Mouse (Mus musculus) midbrain, embryonic 14.5 days (tissue): ENCODE measurements around the gene Fbxl12. TPM values are rescaled to one million over a fixed set of nuclear protein-coding genes. Genes with fewer than 3 reads are reported as not detected.
"Not testable (repeated sequence)": the region's sequence is repeated elsewhere in the genome, so short reads cannot be mapped to it uniquely, and the experiment has no call there.

Source experiments
- ATAC-seq: fragments of 200-750 bp; cut with Nextera tagmentation; 2 replicates; pipeline ENCODE4 v1.8.0; 2017; ENCODE audit warnings: moderate number of reproducible peaks, moderate library complexity; ENCODE audit not compliant: low FRiP score, low TSS enrichment
- DNase-seq: peaks from one replicate; pipeline ENCODE4 v3.0.0-alpha.2; 2015
- H3K27ac ChIP-seq: fragments of 300-500 bp; sonication (generic); replicated peaks from 2 replicates; pipeline ENCODE4 v1.5.1; 2014; ENCODE audit warnings: mild to moderate bottlenecking, low read depth, low read length, moderate library complexity
- H3K27me3 ChIP-seq: fragments of 300-500 bp; sonication (generic); 2 replicates; pipeline ENCODE4 v1.6.1; 2014; ENCODE audit warnings: low read length, control low read depth, mixed read lengths; ENCODE audit not compliant: control insufficient read depth, insufficient read depth
- H3K36me3 ChIP-seq: fragments of 300-500 bp; sonication (generic); 2 replicates; pipeline ENCODE4 v1.6.1; 2014; ENCODE audit warnings: low read length, control low read depth; ENCODE audit not compliant: control insufficient read depth, insufficient read depth
- H3K4me1 ChIP-seq: fragments of 300-500 bp; sonication (generic); 2 replicates; pipeline ENCODE4 v1.6.1; 2014; ENCODE audit warnings: mild to moderate bottlenecking, antibody characterized with exemption, low read length, control low read depth; ENCODE audit not compliant: control insufficient read depth, insufficient read depth
- H3K4me2 ChIP-seq: fragments of 300-500 bp; sonication (generic); 2 replicates; pipeline ENCODE4 v1.6.1; 2014; ENCODE audit warnings: mild to moderate bottlenecking, low read length, moderate library complexity
- H3K4me3 ChIP-seq: fragments of 300-500 bp; sonication (generic); replicated peaks from 2 replicates; pipeline ENCODE4 v1.5.1; 2014; ENCODE audit warnings: low read depth, low read length
- H3K9ac ChIP-seq: fragments of 300-500 bp; sonication (generic); replicated peaks from 2 replicates; pipeline ENCODE4 v1.6.1; 2014; ENCODE audit warnings: mild to moderate bottlenecking, low read length, moderate library complexity
- H3K9me3 ChIP-seq: fragments of 300-500 bp; sonication (generic); 2 replicates; pipeline ENCODE4 v1.6.1; 2016; ENCODE audit warnings: low read length, control low read depth, mixed read lengths; ENCODE audit not compliant: control insufficient read depth
- WGBS: fragments of 180-500 bp; shearing (Covaris S2); extraction: QIAGEN DNeasy Blood & Tissue Kit; methylation state at CpG from one replicate; pipeline ENCODE4 v1.1.7; 2014; 5-methylcytosine and 5-hydroxymethylcytosine counted together
- polyA plus RNA-seq: library from polyadenylated mRNA; unstranded; fragments of >200 nt; fragmentation: Nextera tagmentation; extraction: Ambion mirVana; gene quantifications from 2 replicates; pipeline ENCODE4 v1.2.1, GENCODE M21; 2014

The Fbxl12 gene
- polyA plus RNA-seq = 12.1 and 20.8 TPM in 2 replicates

DNA sequence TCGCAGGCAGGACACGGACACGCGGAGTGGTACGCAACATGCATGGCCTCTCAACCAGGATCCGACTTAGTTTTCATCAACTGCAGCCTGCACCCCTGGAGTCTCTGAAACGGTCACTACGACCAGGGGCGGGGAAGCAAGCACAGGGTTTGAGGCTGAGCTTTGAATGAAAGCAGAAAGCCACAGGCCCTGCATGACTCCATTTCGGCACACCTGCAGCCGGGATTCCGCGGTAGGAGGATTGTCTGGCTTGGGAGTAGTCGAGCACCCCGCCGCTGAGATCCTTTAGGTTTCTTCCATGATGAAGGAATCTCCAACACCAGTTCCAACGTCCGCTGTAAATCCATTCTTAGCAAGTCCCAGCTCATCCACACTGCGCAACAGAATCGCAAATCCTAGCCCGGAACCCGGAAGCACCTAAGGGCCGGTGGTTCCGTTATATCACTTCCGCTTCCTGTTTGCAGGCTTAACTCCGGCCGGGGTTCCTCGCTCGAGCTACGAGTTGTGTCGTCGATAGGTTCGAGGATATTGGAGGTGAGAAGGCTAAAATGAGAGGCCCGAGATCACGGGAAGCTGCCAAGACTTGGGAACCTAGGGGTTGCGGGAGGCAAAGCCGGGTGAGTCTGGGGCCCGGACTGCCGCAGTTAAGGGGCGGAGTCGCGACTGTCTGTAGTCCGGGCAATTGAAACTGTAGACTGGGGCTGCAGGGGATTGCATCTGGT, at the start of gene Fbxl12:
Gene Fbxl12 (minus strand): TSS at position 408 of the 722 bp plus-strand sequence.
- peak; percentile 36 for ATAC-seq
- DNase-seq = peak; percentile 92
- WGBS = under 1% methylated on average over 43 of the region's 43 CpGs

DNA sequence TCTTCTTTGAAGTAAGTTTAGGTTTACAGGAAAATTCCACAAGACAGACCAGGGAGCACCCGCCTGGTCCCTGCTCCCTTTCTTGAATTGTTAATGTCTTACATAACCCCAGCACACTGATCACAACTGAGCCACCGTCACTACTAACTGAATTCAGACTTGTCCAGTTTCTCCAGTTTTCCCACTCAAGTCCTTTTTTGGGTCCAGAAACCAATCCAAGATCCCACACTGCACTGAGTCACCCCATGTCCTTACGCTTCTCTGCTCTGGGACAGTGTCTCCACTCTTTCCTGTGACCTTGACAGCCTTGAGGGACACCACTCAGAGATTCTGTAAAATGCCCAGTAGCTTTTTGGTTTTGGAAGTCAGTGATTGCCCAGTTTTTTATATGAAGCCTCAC, 48.3 kb upstream of the Fbxl12 start:
- Histone ChIP-seq H3K27ac (no peak overlapping the region), H3K9me3 (no peaks in the 10 kb centered on the region), H3K36me3 (no peaks in the 10 kb centered on the region), H3K9ac (no peak overlapping the region), H3K4me2 (no peak overlapping the region), H3K27me3 (no peaks in the 10 kb centered on the region), H3K4me1 (peaks cover 36% of the 10 kb centered on the region), H3K4me3 (no peak overlapping the region)
- DNase-seq = no peak
- 85% methylated on average over 3 of the region's 3 CpGs for WGBS
- no peak for ATAC-seq

More for the DNA sequence above, at the start of gene Fbxl12:
- Histone ChIP-seq H3K36me3 (peaks cover 37% of the 10 kb centered on the region), H3K4me3 (peak within 1 kb of the TSS; percentile 68), H3K27ac (peak within 1 kb of the TSS; percentile 90), H3K9ac (peak within 1 kb of the TSS; percentile 84), H3K27me3 (no peaks in the 10 kb centered on the region), H3K9me3 (no peaks in the 10 kb centered on the region), H3K4me1 (peaks cover 29% of the 10 kb centered on the region), H3K4me2 (peak within 1 kb of the TSS; percentile 89)

DNA sequence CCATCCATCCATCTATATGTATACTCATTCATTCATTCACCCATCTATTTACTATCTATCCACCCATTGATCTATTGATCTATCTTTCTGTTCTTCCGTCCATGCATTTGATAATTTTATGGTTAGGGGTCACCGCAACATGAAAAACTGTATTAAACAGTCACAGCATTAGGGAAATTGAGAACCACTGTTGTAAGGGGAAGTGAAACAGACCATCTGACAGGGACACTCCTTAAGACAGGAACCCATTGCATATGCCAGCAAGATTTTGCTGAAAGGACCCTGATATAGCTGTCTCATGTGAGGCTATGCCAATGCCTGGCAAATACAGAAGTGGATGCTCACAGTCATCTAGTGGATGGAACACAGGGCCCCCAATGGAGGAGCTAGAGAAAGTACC, 45.9 kb upstream of the Fbxl12 start:
- DNase-seq, H3K9ac ChIP-seq, H3K27me3 ChIP-seq, H3K36me3 ChIP-seq, ATAC-seq, H3K4me3 ChIP-seq, H3K9me3 ChIP-seq, H3K4me2 ChIP-seq: not testable (repeated sequence)
- Histone ChIP-seq H3K4me1 (peaks cover 21% of the 10 kb centered on the region), H3K27ac (peak overlapping the region; percentile 75)
- 82% methylated on average over 2 of the region's 2 CpGs for WGBS

DNA sequence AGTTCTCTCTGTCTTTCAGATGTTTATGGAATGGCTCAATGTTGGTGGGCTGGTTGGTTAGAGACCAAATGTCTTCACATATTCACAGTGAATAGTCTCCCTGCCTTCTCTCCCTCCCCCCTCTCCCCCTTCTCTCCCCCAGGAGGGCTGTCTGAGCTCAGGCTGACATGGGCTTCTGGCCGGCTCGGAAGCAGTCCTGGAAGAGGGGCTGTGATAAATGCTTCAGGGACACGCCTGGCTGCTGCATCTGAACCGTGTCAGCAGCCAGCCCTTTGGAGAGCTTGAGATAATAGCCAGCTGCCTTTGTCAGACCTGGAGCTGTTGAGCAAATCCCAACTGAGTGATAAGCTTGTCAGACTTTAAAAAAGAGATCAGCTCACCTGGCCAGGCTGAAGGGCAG, 45.3 kb upstream of the Fbxl12 start:
- Histone ChIP-seq H3K4me2 (peak overlapping the region; percentile 10; the same call in 1 of the 2 replicates), H3K27ac (peak overlapping the region; percentile 75), H3K4me3 (no peak overlapping the region), H3K9ac (no peak overlapping the region; the same call in 1 of the 2 replicates), H3K36me3 (no peaks in the 10 kb centered on the region), H3K9me3 (no peaks in the 10 kb centered on the region), H3K4me1 (peaks cover 16% of the 10 kb centered on the region), H3K27me3 (no peaks in the 10 kb centered on the region)
- DNase-seq (peak; percentile 50), ATAC-seq (no peak)
- 5% methylated on average over 4 of the region's 4 CpGs for WGBS

DNA sequence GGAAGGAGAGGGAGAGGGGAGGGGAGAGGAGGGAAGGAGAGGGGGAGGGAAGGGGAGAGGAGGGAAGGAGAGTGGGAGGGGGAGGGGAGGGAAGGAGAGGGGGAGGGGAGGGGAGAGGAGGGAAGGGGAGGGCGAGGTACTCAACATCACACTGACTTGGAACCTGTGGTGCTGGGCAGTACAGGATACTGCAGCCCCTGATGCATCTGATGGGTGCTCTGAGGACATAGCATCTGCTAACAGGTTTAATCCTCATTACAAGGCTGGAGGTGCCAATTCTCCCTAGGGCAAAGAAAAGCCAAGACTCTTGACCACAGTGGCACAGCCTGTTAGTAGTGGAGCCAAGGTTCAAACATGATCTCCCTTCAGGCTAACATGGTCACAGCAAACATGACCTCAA, 44.8 kb upstream of the Fbxl12 start:
- Histone ChIP-seq H3K9me3 (no peaks in the 10 kb centered on the region), H3K4me2 (no peak overlapping the region), H3K9ac (no peak overlapping the region), H3K4me3 (no peak overlapping the region), H3K36me3 (no peaks in the 10 kb centered on the region), H3K27me3 (no peaks in the 10 kb centered on the region), H3K4me1 (peaks cover 11% of the 10 kb centered on the region), H3K27ac (peak overlapping the region; percentile 75)
- no peak for DNase-seq
- WGBS = 25% methylated on average over 1 of the region's 1 CpGs
- no peak for ATAC-seq

DNA sequence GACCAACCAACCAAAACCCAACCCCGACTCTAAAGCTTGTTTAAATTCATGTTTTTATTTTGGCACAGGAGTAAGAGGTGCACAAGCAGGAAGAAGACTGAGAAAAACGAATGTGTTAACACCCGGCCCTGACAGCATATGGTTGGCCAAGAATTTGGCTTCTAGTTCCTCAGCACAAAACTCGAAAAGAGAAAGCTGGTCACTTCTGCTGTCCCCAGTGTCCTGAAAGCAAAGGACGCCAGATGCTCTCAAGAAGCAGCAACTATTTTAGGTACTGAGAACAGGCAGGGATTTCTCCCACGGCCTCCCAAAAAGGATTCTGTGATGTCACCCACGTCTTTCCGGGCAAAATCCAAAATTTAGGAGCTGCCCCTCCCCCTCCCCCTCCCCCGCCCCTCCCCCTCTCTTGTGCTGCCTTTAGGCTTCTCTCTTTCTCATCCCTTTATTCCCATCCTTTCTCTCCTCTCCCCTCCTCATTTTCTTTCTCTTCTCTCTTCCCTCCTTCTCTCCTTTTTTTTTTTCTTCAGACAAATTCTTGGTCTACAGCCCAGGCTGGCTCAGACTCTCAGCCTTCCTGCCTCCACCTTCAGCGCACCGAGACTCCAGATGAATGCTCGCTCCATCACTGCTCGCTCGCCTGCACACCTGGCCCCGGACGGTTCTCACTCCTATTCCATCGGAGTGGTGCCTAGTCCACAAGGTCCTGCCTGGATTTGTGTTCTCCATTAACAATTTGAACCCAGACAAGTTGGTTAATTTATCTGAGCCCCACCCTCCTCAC, 40.7 kb upstream of the Fbxl12 start:
- Histone ChIP-seq H3K4me1 (peaks cover 11% of the 10 kb centered on the region), H3K27ac (no peak overlapping the region), H3K9me3 (no peaks in the 10 kb centered on the region), H3K9ac (no peak overlapping the region), H3K27me3 (no peaks in the 10 kb centered on the region), H3K4me3 (no peak overlapping the region), H3K36me3 (no peaks in the 10 kb centered on the region), H3K4me2 (no peak overlapping the region)
- no peak for DNase-seq
- ATAC-seq = no peak
- 62% methylated on average over 17 of the region's 17 CpGs for WGBS

DNA sequence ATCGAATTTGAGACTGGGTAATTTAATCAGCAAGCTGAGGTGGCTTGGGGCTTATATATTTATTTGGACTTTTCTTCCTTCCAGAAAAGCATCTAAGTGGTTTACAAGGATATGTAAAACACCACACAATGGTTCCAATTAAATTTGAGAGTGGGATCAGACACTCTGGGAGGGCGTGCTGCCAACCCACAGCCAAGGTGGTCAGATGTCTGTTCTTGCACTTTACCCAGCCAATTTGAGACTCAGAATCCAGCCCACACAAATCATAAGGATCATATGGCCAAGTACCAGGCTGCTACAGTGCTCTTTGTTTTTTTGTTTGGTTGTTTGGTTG, 37.8 kb upstream of the Fbxl12 start:
- DNase-seq (no peak), ATAC-seq (no peak; the same call in 1 of the 2 replicates)
- Histone ChIP-seq H3K4me3 (no peak overlapping the region), H3K36me3 (no peaks in the 10 kb centered on the region), H3K4me2 (no peak overlapping the region), H3K9ac (no peak overlapping the region), H3K9me3 (no peaks in the 10 kb centered on the region), H3K27me3 (no peaks in the 10 kb centered on the region), H3K4me1 (peaks cover 4% of the 10 kb centered on the region; the same call in 1 of the 2 replicates), H3K27ac (peak overlapping the region; percentile 52; the same call in 1 of the 2 replicates)
- WGBS = 18% methylated on average over 2 of the region's 2 CpGs

DNA sequence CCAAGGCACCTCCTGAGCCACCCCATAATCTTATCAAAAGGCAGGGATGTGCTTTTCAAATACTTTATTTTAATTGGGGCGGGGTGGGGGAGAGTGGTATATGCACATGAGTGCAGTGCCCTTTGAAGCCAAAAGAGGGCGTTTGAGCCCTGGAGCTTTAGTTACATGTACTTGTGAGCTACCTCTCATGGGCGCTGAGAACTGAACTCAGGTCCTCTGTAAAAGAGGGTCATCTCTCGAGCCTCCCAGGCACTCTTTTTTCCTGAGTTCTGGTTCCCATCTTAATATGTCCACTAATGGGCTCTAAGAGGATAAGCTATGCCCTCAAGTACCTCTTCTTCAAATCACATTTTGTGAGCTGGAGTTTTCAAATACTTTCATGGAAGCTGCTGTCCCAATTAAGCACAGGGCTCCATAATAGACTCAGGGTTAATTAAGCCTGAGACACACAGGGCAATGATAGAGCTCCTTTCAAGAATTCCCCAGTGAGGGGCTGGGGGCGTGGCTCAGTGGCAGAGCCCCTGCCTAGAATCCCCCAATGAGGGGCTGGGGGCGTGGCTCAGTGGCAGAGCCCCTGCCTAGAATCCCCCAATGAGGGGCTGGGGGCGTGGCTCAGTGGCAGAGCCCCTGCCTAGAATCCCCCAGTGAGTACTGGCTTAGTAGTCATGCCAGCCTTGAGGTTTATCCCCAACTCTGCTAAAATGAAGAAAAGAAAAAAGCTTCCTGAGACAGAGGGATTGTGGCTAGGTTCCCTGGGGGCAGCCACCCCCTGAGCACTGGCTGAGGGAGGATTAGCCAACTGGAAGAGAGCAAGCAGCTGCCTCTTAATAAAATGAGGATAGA, 37.2 kb upstream of the Fbxl12 start:
- no peaks in the 10 kb centered on the region for H3K36me3 ChIP-seq
- no peaks in the 10 kb centered on the region for H3K27me3 ChIP-seq
- DNase-seq = peak; percentile 66
- 55% methylated on average over 6 of the region's 7 CpGs for WGBS
- peak; percentile 72 for ATAC-seq
- H3K27ac ChIP-seq = peak overlapping the region; percentile 52; the same call in 1 of the 2 replicates
- peaks cover 4% of the 10 kb centered on the region; the same call in 1 of the 2 replicates for H3K4me1 ChIP-seq
- H3K4me3 ChIP-seq = no peak overlapping the region
- H3K9me3 ChIP-seq = no peaks in the 10 kb centered on the region
- H3K4me2 ChIP-seq = no peak overlapping the region
- no peak overlapping the region for H3K9ac ChIP-seq
